Mouse (Mus musculus) testis, adult 2 months (tissue): ENCODE results near the gene Gm6482.
"Not testable (repeated sequence)": the region's sequence is repeated elsewhere in the genome, so short reads cannot be mapped to it uniquely, and the experiment has no call there.

Source experiments
- CTCF ChIP-seq: fragments of 200-500 bp; IDR thresholded peaks from 2 replicates; pipeline ENCODE4 v1.5.1; 2012; ENCODE audit warnings: low read depth, mild to moderate bottlenecking, inconsistent platforms, low read length, moderate library complexity; ENCODE audit not compliant: control insufficient read depth, insufficient read depth, insufficient replicate concordance
- POLR2A ChIP-seq: fragments of 200-500 bp; IDR thresholded peaks from 2 replicates; pipeline ENCODE4 v1.6.1; 2012; ENCODE audit warnings: low read depth, mild to moderate bottlenecking, inconsistent platforms, low read length, moderate library complexity; ENCODE audit not compliant: control insufficient read depth

GRCm38 (mm10) chr14:41425393-41426075 is 17.5 kb upstream of the Gm6482 start:
- peak; percentile 20; the same call in 1 of the 2 replicates for TF ChIP-seq CTCF
- not testable (repeated sequence) for TF ChIP-seq POLR2A
